Mouse (Mus musculus): ENCODE results near the gene Tbx3. TPM values are rescaled to one million over a fixed set of nuclear protein-coding genes. Genes with fewer than 3 reads are reported as not detected.

Gene Tbx3
- polyA plus RNA-seq, 1 experiment: not detected

DNA sequence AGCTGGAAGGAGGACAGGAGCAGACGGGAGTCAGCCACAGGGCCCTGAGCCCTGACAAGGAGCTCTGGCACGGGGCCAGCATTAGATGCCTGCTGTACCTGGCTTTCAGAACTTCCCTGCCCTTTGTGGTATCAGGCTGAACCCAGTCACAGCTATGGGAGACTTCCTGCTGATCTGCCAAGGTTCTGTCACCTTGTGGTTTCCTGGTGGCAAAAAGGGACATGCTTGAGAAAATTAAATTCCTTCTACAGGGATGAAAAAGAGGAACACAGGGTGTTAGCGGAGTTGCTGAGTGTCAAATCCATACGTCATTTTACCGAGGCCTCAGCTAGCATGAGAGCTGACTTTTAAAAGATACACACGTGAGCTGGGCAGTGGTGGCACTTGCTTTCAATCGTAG, 62.5 kb downstream of the Tbx3 start:
- Histone ChIP-seq H3K36me3 (ENCODE audit: control insufficient read depth) (no peaks in the 10 kb centered on the region), H3K9me3 (ENCODE audit: control insufficient read depth, low read length) (no peaks in the 10 kb centered on the region; the same call in 1 of the 2 replicates), H3K4me3 (replicated peaks) (no peak overlapping the region), H3K4me1 (ENCODE audit: control insufficient read depth) (no peaks in the 10 kb centered on the region), H3K27me3 (ENCODE audit: control insufficient read depth) (no peaks in the 10 kb centered on the region)
- TF ChIP-seq GATA1 (IDR thresholded peaks at IDR 0.05; ENCODE audit: low read length): no peak
- TF ChIP-seq TAL1 (IDR thresholded peaks at IDR 0.05; ENCODE audit: low read length): no peak

Other genes starting within 250 kb of the Tbx3 start
- gene Tbx5, start 162.0 kb downstream of the Tbx3 start, polyA plus RNA-seq (2012): not detected in 2 replicates